Mouse (Mus musculus) common myeloid progenitor, adult 5-6 weeks (primary cell): ENCODE results near the gene Nit2. TPM values are rescaled to one million over a fixed set of nuclear protein-coding genes. Genes with fewer than 3 reads are reported as not detected.

ENCODE experiments used
- ATAC-seq: replicated peaks from 2 replicates; pipeline ENCODE4 v1.8.0; 2016; ENCODE audit warnings: low read depth, mild to moderate bottlenecking, moderate TSS enrichment, inconsistent platforms; ENCODE audit not compliant: poor library complexity, severe bottlenecking
- total RNA-seq: library from RNA; stranded (forward); fragments of 200-1000, 187-1606 nt; gene quantifications from 2 replicates; pipeline ENCODE4 v1.2.3, GENCODE M21; 2017

Gene Nit2
- total RNA-seq, 1 experiment from 2014 or later, result 37.7 TPM

DNA sequence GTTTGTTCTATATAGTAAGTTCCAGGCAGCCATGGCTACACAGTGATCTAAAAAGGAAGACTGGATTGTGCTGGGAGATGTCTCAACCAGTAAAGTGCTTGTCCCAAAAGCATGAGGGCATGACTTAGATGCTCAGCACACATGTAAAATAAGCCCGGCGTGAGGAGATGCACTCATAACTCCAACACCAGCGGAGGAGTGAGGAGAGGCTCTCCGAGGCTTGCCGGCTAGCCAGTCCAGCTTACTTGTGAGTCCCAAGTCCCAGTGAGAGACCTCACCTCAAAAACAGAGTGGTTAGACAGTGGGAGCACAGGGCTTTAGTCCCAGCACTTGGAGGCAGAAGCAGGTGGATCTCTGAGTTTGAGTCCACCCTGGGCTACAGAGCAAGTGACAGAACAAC, 2.0 kb downstream of the Nit2 start:
- ATAC-seq, result no peak

DNA sequence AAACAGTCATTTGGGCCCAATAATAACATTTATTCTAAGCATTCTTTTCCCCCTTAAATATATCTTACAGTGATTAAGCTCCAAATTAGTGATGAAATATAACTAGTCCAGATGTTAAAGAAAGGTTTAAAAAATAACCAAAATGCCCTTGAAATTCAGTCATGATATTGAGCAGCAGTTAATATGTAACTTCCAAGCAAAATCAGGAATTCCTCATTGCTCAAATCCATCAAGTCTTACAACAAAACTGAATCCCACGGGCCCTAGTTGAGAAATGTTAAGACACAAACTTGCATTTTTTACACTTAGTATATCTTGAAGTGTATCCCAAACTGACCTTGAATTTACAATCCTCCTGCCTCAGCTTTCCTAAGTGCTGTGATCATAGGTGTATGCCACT, 3.4 kb downstream of the Nit2 start:
- no peak for ATAC-seq

DNA sequence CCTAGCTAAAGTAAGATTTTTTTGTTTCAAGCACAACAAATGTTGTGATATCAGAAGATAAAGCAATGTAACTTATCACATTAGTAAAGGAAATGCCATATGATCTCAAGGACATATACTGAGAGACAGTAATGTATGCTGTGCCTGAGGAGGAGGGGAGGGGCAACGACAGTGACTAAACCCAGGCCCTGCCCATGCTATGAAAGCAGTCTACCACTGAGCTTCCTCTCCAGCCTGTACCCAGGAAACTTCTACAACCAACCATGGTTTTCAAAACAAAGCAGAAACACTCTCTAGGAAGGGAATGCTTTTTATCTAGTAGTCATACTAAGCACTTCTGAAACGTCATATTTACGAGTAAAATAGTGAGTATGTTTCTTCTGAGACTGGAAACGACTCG, 4.3 kb downstream of the Nit2 start:
- ATAC-seq, result no peak

DNA sequence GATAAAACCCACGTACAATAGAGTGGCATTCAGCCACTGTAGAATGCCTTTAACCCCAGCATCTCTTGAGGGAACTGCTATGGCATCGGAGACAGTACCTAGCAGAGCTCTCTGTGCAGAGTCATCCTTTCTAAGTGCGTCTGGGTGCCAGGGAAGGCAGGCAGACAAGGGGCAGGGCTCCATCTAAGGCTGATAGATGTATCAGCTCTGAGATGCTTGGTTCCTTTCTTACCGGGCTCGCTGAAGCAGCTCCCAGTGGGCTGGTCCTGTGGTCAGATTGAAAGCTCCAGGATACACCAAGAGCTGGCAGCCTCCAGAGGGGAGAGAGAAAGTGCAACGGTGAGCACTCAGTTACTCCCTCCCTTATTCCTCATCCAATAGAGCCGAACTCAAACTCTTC, 7.3 kb downstream of the Nit2 start:
- no peak for ATAC-seq

DNA sequence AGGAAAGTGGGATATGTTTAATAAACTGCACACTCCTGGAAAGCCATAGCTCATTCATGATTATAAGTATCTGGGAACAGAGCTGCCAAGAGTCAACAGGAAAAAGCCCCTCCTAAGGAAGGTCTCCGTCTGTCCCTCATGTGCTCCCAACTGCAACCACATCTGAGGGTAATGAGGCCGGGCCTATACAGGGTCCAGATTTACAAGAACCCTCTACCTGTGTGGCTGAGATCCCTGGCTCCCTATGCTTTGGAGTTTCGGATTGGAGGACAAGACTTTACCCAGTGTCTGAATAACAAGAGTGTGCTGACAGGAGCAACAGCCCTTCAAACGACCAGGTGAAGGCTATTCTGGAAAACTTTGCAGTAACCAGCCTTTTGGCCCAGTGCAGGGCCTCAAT, 9.4 kb downstream of the Nit2 start:
- ATAC-seq, result no peak

DNA sequence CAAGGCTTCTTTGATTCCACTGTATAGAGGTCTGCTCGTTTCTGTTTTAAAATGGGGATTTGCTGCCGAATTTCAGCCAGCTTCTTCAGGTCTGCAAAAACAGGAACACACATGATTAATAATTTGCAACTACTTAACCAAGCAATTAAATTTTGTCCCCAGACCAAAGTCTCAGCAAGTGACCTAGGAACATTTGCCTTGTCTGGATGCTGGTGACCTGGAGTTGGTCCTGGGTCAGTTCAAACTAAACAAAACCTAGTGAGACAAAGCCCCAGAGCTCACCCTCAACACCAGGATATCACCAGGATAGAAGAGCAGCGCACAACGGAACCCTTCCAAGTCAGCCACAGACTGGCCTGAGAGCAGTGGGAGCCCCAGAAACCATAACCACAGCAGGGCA, 10.1 kb downstream of the Nit2 start:
- no peak for ATAC-seq

DNA sequence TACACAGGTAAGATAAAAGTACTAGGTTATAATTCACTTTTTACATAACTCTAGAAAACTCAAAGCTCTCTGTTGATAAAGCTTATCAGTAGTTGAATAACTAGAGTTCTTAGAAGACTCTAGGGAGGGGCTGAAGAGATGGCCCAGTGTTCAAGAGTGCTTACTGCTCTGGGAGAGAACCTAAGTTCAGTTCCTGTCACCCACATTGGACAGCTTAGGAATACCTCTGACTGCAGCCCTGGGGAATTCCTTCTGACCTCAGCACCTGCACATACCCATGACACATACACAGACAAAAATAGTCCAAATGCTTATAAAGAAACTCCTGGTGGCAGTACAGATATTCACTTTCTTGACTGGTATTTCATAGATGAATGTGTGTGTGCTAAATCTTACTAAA, 11.2 kb downstream of the Nit2 start:
- ATAC-seq, result no peak

DNA sequence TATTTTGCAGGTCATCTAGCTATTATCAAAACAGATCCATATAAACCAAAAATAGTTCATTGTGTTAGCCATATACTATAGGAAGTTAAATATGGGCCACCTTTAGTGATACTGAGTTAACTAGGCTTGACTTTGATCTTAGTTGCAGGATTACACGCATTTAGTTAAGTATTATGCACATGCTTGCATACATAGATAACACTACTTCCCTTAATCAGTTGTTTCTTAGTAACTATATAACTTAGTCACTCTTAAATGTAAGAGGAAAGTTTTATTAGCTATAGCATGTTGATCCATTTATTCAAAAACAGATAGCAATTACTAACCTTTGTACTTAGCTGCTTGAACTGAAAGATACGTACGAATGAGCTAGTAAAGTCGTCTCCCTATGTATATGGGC, 15.7 kb downstream of the Nit2 start:
- no peak for ATAC-seq

DNA sequence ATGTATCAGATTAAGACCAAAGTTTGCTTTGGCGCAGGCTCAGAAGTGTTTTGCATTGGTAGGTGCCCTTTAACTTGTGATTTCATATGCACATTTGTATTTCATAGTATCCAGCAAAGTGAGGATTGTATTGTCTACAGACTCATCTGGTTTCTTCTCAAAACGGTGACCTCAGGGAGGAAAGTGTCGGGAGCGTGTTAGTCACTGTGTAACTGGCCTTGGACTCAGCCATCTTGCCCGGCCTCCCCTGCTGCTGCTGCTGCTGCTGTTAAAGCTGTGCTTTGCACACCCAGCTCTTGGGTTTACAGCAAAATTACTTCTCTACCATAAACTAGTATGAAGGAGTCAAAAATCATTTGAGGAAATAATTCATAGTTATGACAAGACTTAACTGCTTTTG, 22.4 kb downstream of the Nit2 start:
- ATAC-seq, result no peak

DNA sequence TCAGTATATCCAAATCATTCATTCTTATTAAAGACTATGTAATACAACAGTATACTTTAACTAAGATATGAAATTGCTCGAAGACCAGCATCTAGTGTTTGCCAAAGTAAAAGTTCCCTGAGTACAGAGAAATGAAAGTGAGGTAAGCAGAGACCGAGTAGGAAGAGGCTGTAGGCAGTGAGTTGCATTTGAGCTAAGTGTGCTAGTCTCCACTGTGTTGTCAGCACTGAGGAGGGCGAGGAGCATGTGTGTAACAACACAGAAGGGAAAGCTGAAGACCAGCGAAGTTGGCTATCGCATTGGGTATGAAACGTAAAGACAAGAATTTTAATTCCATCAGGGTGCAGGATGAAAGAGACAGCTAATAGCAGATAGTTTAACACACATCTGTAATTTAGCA, 33.5 kb downstream of the Nit2 start:
- no peak for ATAC-seq

DNA sequence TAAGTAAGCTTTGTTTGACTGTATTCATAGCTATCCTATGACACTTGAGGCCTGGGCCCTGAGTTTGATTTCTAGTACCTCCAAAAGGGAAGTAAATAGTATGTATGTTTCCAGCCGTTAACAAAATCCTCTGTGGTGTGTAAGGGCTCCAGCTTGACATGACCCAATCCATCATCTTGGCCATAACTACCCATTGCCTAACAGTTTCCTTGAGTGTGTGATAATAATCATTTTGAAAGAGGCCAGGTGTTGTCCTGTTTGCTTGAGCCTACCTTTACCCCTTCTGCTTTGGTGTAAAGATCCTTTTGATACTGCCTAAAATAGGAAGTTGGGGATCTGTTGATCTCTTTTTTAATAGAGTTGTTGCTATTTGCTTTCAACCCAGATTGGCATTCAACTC, 34.8 kb downstream of the Nit2 start:
- ATAC-seq, result peak; percentile 63

DNA sequence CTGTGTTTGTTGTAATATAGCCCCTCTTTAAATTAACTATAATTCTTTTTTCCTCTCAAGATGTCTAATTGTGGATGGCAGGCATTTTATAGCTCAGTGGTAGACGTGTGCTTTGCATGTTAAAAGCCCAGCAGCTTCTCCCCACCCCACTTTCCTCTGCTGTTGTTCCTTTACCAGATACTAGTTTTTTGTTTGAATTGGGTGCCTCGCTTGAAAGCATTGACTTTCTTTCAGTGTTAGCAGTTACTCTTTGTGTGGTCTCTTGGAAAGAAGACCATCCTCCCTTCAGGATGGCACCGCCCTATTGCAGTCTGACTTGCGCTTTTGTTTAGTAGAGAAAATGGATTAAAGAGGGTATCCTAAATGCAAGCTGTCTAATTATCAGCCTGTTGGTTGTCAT, 35.6 kb downstream of the Nit2 start:
- ATAC-seq, result no peak

DNA sequence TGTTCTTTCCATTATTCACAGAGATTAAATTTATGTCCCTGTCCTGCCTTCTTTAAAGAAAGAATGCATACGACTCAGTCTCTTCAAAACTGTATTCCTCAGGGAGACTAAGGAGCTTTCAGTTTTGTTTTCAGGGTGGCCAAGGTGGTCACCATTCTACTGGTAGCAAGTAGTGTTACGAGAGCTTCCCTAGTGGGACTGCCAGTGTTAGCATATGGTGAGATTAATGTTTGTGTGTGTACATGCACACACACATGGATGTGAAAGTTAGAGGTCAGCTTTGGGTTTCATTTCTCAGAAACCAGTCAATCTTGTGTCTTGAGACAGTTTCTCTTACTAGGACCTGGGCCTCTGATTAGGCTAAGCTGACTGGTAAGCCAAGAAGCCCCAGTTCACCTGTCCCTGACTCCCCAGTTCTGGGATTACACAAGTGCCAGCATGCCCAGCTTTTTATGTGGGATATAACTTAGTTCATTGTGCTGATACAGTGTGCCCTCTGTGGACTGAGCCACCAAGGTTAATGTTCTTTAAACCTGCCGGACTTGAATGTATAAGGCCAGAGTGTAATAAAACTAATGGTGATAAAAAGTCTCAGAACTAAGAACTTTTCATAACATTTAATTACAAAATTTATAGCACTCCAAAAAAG, 36.3 kb downstream of the Nit2 start:
- peak; percentile 72 for ATAC-seq

DNA sequence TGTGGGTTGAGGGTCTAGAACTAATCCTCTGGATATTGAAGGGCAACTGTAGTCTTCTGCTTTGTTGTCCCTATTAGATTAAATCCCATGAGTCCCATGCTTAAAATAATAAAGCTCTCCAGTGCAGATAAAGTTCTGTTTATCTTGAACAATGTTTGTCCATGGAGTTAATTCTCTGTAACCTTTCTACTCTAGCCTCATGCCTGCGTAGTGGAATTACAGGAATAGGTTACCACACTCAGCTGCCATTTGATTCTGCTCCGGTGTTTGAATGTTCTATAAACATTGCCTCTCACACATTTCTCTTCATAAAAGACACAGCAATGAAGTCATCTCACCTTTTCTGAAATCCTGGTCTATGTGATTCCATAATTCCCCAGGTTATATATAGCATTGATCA, 39.3 kb downstream of the Nit2 start:
- no peak for ATAC-seq

DNA sequence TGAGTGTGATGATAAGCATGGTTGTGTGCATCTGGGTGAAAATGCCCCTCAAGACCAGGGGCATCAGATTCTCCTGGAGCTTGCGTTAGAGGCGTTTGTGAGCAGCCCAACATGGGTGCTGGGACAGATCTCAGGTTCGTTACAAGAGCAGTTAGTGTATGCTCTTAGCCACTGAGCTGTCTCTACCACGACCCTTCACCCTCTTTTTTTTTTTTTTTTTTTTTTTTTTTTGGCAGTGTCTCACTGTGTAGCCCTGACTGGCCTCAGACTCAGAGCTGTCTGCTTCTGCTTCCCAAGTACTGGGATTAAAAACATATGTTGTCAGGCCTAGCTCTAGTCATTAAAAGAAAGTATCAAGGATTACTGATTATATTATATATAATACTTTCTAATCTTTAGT, 40.9 kb downstream of the Nit2 start:
- no peak for ATAC-seq

DNA sequence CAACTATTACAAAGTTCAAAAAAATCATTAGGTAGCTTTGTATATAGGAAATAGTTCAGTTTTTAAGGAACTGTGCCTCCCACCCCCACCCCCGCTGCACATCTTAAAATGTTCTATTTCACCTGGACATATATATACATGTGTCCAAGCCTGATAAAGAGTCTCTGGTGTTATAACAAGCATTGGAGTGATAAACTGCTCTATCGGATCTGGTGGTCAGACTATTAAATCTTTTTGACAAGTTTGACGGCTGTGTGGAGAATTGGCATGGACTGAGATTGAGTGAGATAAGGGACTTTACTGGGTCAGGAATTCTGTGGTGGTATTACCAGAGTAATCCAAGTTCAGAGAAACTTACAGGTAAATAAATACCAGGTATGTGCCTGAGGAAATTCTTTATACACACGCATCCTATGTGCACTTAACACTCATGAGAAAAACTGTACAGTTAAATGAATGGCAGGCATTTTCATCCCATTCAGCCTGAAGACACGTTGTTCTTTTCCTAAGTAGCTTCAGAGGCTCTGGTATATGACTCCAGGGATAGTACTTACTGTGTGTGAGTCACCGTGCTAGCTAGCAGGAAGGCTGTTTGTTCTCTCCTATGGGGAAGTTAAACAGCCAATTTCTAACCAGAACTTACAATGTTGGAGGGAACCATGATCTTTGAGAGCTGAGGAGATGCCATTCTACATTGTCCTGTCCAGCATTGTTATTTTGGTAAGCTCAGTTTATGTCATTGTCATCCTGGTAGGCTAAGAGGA, 44.3 kb downstream of the Nit2 start:
- ATAC-seq, result no peak

DNA sequence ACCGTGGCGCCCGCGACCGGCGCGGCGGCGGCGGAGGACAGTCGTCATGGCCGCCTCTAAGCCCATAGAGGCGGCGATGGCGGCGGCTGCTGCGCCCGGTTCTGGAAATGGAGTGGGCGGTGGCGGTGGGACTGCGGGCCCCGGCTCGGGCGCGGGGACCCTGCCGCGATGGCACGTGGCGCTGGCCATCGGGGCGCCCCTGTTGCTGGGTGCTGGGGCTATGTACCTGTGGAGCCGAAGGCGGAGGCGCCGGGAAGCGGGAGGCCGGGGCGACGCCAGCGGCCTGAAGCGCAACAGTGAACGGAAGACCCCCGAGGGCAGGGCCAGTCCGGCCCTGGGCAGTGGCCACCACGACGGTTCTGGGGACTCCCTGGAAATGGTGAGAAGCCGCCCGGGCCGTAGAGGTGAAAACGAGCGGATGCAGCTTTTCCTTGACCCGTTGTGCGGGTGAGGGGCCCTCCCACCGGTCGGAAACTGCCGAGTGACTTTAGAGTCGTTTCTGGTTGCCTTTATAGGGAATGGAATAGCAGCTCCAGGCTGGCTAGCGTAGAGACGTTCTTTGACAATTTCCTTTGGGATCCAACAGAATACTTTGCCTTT, 45.2 kb downstream of the Nit2 start:
- ATAC-seq, result no peak

DNA sequence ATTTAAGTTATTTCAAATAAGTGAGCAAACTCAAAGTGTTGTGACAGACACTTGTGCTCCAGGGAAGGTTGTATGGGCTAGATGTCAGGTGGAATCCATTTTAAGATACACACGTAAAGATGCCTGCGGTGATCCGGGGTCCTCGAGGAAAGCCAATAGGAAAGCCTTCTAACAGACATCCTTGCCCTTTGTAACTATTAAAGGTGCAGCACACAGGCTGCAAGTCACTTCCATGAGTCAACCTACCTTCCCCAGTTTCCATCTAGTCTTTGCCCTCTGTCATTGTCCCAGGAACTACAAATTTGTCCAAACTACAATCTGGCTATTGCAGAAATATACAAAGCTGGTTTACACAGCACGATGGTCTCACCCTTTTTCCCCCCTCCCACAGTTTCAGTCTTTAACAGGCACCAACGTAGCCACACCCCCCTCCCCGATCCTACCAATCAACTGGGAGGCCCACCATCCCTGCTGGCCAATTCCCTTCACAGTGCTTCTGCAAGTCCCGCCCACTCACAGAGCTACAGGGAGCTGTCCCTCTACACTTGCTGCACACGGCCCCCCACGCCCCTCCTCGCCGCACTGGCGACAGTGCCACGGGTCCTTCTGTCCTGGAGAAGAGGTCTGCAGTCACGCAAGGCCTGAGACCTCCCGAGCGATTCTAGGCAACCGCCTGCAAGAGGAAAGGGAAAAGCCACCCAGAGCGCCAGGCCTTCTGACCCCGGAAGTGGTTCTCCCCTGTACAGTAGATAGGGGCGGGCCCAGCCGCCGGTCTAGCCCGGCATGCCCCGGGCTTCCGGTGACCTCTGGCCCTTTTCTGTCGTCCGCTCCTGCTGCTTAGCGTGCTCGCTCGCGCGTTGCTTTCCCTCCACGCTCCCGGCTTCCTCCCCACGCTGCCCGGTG, 46.0 kb downstream of the Nit2 start, which contains the start of gene Tomm70a:
TSS of gene Tomm70a (plus strand) at position 791 of the 903 bp plus-strand sequence.
- peak; percentile 96 for ATAC-seq

DNA sequence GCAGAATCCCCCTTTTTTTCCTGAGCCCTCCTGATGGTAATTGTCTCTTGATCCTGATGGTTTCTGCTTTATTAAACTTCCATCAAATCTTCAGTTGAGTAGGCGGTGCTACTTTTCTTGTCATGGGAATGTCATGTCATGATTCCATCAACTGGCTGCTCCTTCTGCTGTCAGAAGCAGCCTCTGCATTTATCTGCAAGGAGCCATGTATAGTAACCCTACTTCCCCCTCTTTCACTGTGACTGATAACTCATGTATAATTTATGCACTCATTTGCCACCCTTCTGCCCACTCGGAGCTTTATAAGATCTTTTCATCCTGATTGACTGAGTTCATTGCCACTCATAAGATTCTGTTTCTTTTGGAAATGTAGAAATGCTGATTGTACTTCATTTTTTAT, 49.6 kb downstream of the Nit2 start:
- ATAC-seq, result no peak

DNA sequence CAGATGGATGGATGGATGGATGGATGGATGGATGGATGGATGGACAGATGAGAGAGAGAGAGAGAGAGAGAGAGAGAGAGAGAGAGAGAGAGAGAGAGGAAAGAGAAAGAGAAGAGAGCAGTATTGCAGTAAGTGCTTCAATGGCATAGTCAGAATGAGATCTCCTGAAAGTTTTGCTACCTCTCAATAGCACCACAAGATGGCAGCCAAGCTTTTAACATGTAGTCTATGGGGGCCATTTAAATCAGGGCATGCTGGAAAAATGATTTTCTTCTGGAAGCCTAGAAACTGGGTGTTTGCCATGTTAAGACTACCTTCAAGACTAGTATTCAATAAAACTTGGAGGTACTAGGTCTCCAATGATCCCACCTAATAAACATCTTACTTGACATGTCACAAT, 51.1 kb downstream of the Nit2 start:
- peak; percentile 56; the same call in 1 of the 2 replicates for ATAC-seq
